ENCODE assay signal across 24 mouse cellular contexts in the genomic region with DNA sequence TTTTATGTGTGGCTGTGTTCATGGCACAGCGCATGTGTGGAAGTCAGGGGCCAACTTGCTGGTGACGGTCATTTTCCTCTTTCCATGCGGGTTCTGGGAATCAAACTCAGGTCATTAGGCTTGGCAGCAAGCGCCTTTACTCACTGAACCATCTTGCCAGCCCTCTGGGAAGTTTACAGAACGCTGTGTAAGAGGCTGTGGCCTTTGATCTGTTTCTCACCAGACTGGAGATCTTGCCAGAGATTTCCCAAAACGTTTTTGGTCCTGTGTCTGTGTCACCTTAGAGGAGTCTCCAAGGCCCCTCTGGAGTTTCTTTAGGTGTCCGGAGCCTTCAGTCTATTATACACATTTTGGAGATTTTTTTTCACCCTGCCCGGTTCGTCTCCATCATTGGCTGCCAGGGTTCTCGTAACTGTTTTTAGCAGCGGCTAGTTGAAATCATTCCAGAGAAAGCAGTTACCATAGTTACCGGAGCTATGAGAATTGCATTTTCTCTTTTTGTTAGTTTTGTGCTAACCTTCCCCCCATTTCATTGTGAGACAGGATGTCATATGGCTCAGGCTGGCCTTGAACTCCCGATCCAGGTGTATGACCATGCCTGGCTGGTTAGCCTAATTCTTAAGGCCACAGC. TPM values are rescaled to one million over a fixed set of nuclear protein-coding genes. Genes with fewer than 3 reads are reported as not detected.
A peak's percentile ranks its signal among the peaks of the same experiment; 100 is the strongest.
DNase-seq lines count a peak whose midpoint lies in the region; ATAC-seq and TF ChIP-seq lines count a peak whose summit lies in the region.
"Had no signal": no experiment of that assay in that cellular context is flagged by ENCODE, and none has a peak within 500 bp of the region (broad histone marks: within the 10 kb centered on the region; RNA-seq: fewer than 3 reads in every experiment).

No protein-coding gene starts in this region.

- no peaks in the 10 kb centered on the region for H3K27me3 ChIP-seq in forebrain, embryonic 10.5 days (ENCODE audit: poor library complexity, severe bottlenecking)
- no peaks in the 10 kb centered on the region for H3K27me3 ChIP-seq in forebrain, embryonic 12.5 days
- H3K27me3 ChIP-seq in liver, adult 2 months (ENCODE audit: control insufficient read depth, insufficient read depth, low read length) = no peaks in the 10 kb centered on the region
- no peaks in the 10 kb centered on the region for H3K27me3 ChIP-seq in liver, postnatal 0 days (ENCODE audit: insufficient read depth, low read length)
- H3K27me3 ChIP-seq in midbrain, postnatal 0 days (ENCODE audit: insufficient read depth, low read length) = no peaks in the 10 kb centered on the region
- no peaks in the 10 kb centered on the region for H3K27me3 ChIP-seq in midbrain, embryonic 13.5 days
- H3K27me3 ChIP-seq: embryonic facial prominence, embryonic 13.5 days; liver, embryonic 12.5 days; megakaryocyte, embryonic 14.5 days; midbrain, embryonic 15.5 days had no signal

- WGBS in forebrain, embryonic 10.5 days = 86% methylated on average over 13 of the region's 13 CpGs
- 80% methylated on average over 13 of the region's 13 CpGs for WGBS in forebrain, embryonic 12.5 days
- 24% methylated on average over 13 of the region's 13 CpGs for WGBS in liver, adult 2 months
- 82% methylated on average over 13 of the region's 13 CpGs for WGBS in liver, postnatal 0 days (ENCODE audit: insufficient replicate concordance)
- 42% methylated on average over 13 of the region's 13 CpGs for WGBS in midbrain, postnatal 0 days
- WGBS in midbrain, embryonic 13.5 days = 69% methylated on average over 13 of the region's 13 CpGs

- H3K4me2 ChIP-seq in forebrain, embryonic 12.5 days = no peak overlapping the region
- no peak overlapping the region for H3K4me2 ChIP-seq in liver, postnatal 0 days (ENCODE audit: low read depth, low read length)
- H3K4me2 ChIP-seq in midbrain, postnatal 0 days (ENCODE audit: low read depth, low read length, poor library complexity, severe bottlenecking) = no peak overlapping the region; the same call in 1 of the 2 replicates
- H3K4me2 ChIP-seq in midbrain, embryonic 13.5 days (replicated peaks) = no peak overlapping the region
- H3K4me2 ChIP-seq: embryonic facial prominence, embryonic 13.5 days; heart, embryonic 11.5 days; liver, embryonic 12.5 days; midbrain, embryonic 15.5 days had no signal

- DNase-seq in forebrain, embryonic 10.5 days (ENCODE audit: extremely low spot score, low spot score) = no peak
- peak; percentile 52 to 65 for DNase-seq in layer of hippocampus, adult 2 months (ENCODE audit: low spot score in 2 of 2)
- DNase-seq in layer of hippocampus, postnatal 25 days (ENCODE audit: extremely low spot score in 1 of 2, low spot score in 1 of 2) = no peak
- DNase-seq in liver, adult 2 months (ENCODE audit: extremely low read depth, low read depth, low spot score) = peak; percentile 87
- no peak for DNase-seq in liver, postnatal 0 days
- DNase-seq in midbrain, postnatal 0 days (ENCODE audit: low spot score) = peak; percentile 44
- DNase-seq: adrenal gland, postnatal 14 days; cerebellum, adult 8-10 months; cerebellum, postnatal 36 days; embryo, embryonic 11 days; gastrocnemius, postnatal 10 days; kidney, postnatal 4 days; lung, postnatal 36 days; thymus, adult 18-20 months; thymus, postnatal 36 days had no signal

- no peaks in the 10 kb centered on the region for H3K9me3 ChIP-seq in forebrain, embryonic 10.5 days
- no peaks in the 10 kb centered on the region for H3K9me3 ChIP-seq in forebrain, embryonic 12.5 days
- H3K9me3 ChIP-seq in liver, postnatal 0 days (ENCODE audit: low read length) = no peaks in the 10 kb centered on the region
- H3K9me3 ChIP-seq in midbrain, postnatal 0 days (ENCODE audit: low read length) = no peaks in the 10 kb centered on the region
- H3K9me3 ChIP-seq in midbrain, embryonic 13.5 days = no peaks in the 10 kb centered on the region
- H3K9me3 ChIP-seq: embryonic facial prominence, embryonic 13.5 days; liver, embryonic 12.5 days; megakaryocyte, embryonic 14.5 days; midbrain, embryonic 15.5 days had no signal

- TF ChIP-seq POLR2A in liver, adult 2 months (IDR thresholded peaks at IDR 0.05; ENCODE audit: extremely low read depth, insufficient read depth, low read length) = no peak

- no peak overlapping the region for H3K9ac ChIP-seq in forebrain, embryonic 12.5 days
- no peak overlapping the region for H3K9ac ChIP-seq in liver, adult 2 months (ENCODE audit: low read depth, low read length)
- H3K9ac ChIP-seq in liver, postnatal 0 days (replicated peaks) = no peak overlapping the region
- no peak overlapping the region for H3K9ac ChIP-seq in midbrain, postnatal 0 days (replicated peaks; ENCODE audit: low read length, poor library complexity, severe bottlenecking)
- H3K9ac ChIP-seq in midbrain, embryonic 13.5 days (replicated peaks) = no peak overlapping the region
- H3K9ac ChIP-seq: embryonic facial prominence, embryonic 13.5 days; liver, embryonic 12.5 days; midbrain, embryonic 15.5 days had no signal

- H3K36me3 ChIP-seq in forebrain, embryonic 10.5 days (replicated peaks) = peaks cover 52% of the 10 kb centered on the region
- H3K36me3 ChIP-seq in forebrain, embryonic 12.5 days (replicated peaks) = peaks cover 32% of the 10 kb centered on the region
- H3K36me3 ChIP-seq in liver, adult 2 months (ENCODE audit: control insufficient read depth, insufficient read depth, low read length) = peaks cover 4% of the 10 kb centered on the region
- H3K36me3 ChIP-seq in liver, postnatal 0 days (replicated peaks; ENCODE audit: insufficient read depth, low read length) = peaks cover 35% of the 10 kb centered on the region
- peaks cover 14% of the 10 kb centered on the region for H3K36me3 ChIP-seq in midbrain, postnatal 0 days (ENCODE audit: insufficient read depth, low read length)
- H3K36me3 ChIP-seq in midbrain, embryonic 13.5 days = peaks cover 27% of the 10 kb centered on the region

- no peak for TF ChIP-seq CTCF in layer of hippocampus, adult 2 months (conservative IDR thresholded peaks at IDR 0.05)
- no peak for TF ChIP-seq CTCF in liver, adult 2 months (IDR thresholded peaks at IDR 0.05; ENCODE audit: low read depth, low read length)
- no peak for TF ChIP-seq CTCF in liver, postnatal 0 days (IDR thresholded peaks at IDR 0.05; ENCODE audit: low read depth)
- TF ChIP-seq CTCF in midbrain, postnatal 0 days (IDR thresholded peaks at IDR 0.05) = no peak

- H3K4me1 ChIP-seq in forebrain, embryonic 10.5 days = peaks cover 34% of the 10 kb centered on the region
- H3K4me1 ChIP-seq in forebrain, embryonic 12.5 days = peaks cover 22% of the 10 kb centered on the region
- no peaks in the 10 kb centered on the region; the same call in 1 of the 2 replicates for H3K4me1 ChIP-seq in liver, adult 2 months (ENCODE audit: control insufficient read depth, insufficient read depth, low read length)
- H3K4me1 ChIP-seq in liver, postnatal 0 days (ENCODE audit: insufficient read depth) = peaks cover 24% of the 10 kb centered on the region
- peaks cover 7% of the 10 kb centered on the region; the same call in 1 of the 2 replicates for H3K4me1 ChIP-seq in midbrain, postnatal 0 days (ENCODE audit: insufficient read depth, low read length)
- H3K4me1 ChIP-seq in midbrain, embryonic 13.5 days (replicated peaks) = peaks cover 52% of the 10 kb centered on the region

- H3K79me2 ChIP-seq in liver, adult 2 months (ENCODE audit: control insufficient read depth, insufficient read depth, low read length) = peaks cover 10% of the 10 kb centered on the region; the same call in 1 of the 2 replicates

- ATAC-seq in forebrain, embryonic 12.5 days (ENCODE audit: low FRiP score) = no peak
- ATAC-seq in liver, postnatal 0 days = no peak
- no peak for ATAC-seq in midbrain, postnatal 0 days (ENCODE audit: low FRiP score)
- no peak for ATAC-seq in midbrain, embryonic 13.5 days
- ATAC-seq: intestine, postnatal 0 days; liver, embryonic 12.5 days; midbrain, embryonic 15.5 days had no signal

- no peak for TF ChIP-seq EP300 in liver, postnatal 0 days (IDR thresholded peaks at IDR 0.05; ENCODE audit: low read depth)

- H3K4me3 ChIP-seq in forebrain, embryonic 10.5 days = no peak overlapping the region
- H3K4me3 ChIP-seq in forebrain, embryonic 12.5 days (replicated peaks) = no peak overlapping the region
- H3K4me3 ChIP-seq in layer of hippocampus, adult 2 months = peak overlapping the region; percentile 33
- no peak overlapping the region for H3K4me3 ChIP-seq in liver, adult 2 months (ENCODE audit: insufficient read depth, low read depth, low read length)
- H3K4me3 ChIP-seq in liver, postnatal 0 days (ENCODE audit: low read depth, low read length) = no peak overlapping the region
- no peak overlapping the region for H3K4me3 ChIP-seq in midbrain, postnatal 0 days (ENCODE audit: low read depth, low read length)
- H3K4me3 ChIP-seq in midbrain, embryonic 13.5 days (replicated peaks) = no peak overlapping the region
- H3K4me3 ChIP-seq: embryonic facial prominence, embryonic 13.5 days; erythroblast, embryonic 14.5 days; liver, embryonic 12.5 days; megakaryocyte, embryonic 14.5 days; midbrain, embryonic 15.5 days had no signal

- peak overlapping the region; percentile 71; the same call in 1 of the 2 replicates for H3K27ac ChIP-seq in forebrain, embryonic 10.5 days
- H3K27ac ChIP-seq in forebrain, embryonic 12.5 days = no peak overlapping the region
- peak overlapping the region; percentile 87 for H3K27ac ChIP-seq in layer of hippocampus, adult 2 months
- no peak overlapping the region for H3K27ac ChIP-seq in liver, adult 2 months (replicated peaks; ENCODE audit: insufficient read depth, low read depth, low read length)
- no peak overlapping the region for H3K27ac ChIP-seq in liver, postnatal 0 days (ENCODE audit: low read depth)
- H3K27ac ChIP-seq in midbrain, postnatal 0 days (ENCODE audit: low read depth, low read length) = peak overlapping the region; percentile 43; the same call in 1 of the 2 replicates
- no peak overlapping the region; the same call in none of the 2 replicates for H3K27ac ChIP-seq in midbrain, embryonic 13.5 days
- H3K27ac ChIP-seq: embryonic facial prominence, embryonic 13.5 days; liver, embryonic 12.5 days; midbrain, embryonic 15.5 days had no signal

RNA-seq across cellular contexts. Expression of gene Abhd2, which starts 22.3 kb away (rescaled TPM):
- polyA plus RNA-seq in forebrain, embryonic 10.5 days (2016; fragmentation: Nextera tagmentation; extraction: Ambion mirVana) = 7.6 and 8.6 TPM in 2 replicates
- 12.1 and 15.3 TPM in 2 replicates for polyA plus RNA-seq in forebrain, embryonic 12.5 days (2016; fragmentation: Nextera tagmentation; extraction: Ambion mirVana)
- total RNA-seq in layer of hippocampus, adult 2 months (2021) = 10 to 100 TPM; 69.6 to 70.8 TPM
- total RNA-seq in layer of hippocampus, postnatal 25 days (2021) = 10 to 100 TPM; 67.1 to 83.8 TPM
- 51.2 and 95.1 TPM in 2 replicates for total RNA-seq in liver, adult 2 months (2014; rRNA removed)
- 46.4 and 99.1 TPM in 2 replicates for polyA plus RNA-seq in liver, adult 2 months (2012; rRNA removed)
- polyA plus RNA-seq in liver, postnatal 0 days (2015; fragmentation: Nextera tagmentation; extraction: Ambion mirVana) = 38.2 and 49.3 TPM in 2 replicates
- total RNA-seq in midbrain, postnatal 0 days (2014; rRNA removed) = 83.2 and 85.7 TPM in 2 replicates
- 18.1 and 23.0 TPM in 2 replicates for polyA plus RNA-seq in midbrain, postnatal 0 days (2015; fragmentation: Nextera tagmentation; extraction: Ambion mirVana)
- 16.4 and 16.5 TPM in 2 replicates for polyA plus RNA-seq in midbrain, embryonic 13.5 days (2015; fragmentation: Nextera tagmentation; extraction: Ambion mirVana)

Comparison
In these comparisons a context has a peak if more than half of its experiments do, and no peak if none do; other contexts are left out.
1. DNase-seq: peak in layer of hippocampus, adult 2 months (2 of 2), liver, adult 2 months (single experiment) and midbrain, postnatal 0 days (single experiment); none in forebrain, embryonic 10.5 days (single experiment), layer of hippocampus, postnatal 25 days (0 of 2) and liver, postnatal 0 days (single experiment).
2. H3K27ac ChIP-seq: peak in forebrain, embryonic 10.5 days (single experiment), layer of hippocampus, adult 2 months (single experiment) and midbrain, postnatal 0 days (single experiment); none in forebrain, embryonic 12.5 days (single experiment), liver, adult 2 months (single experiment), liver, postnatal 0 days (single experiment) and midbrain, embryonic 13.5 days (single experiment).